Mouse (Mus musculus) retina, adult 2 months (tissue): ENCODE data around the gene Scg3.
"Not testable (repeated sequence)": the region's sequence is repeated elsewhere in the genome, so short reads cannot be mapped to it uniquely, and the experiment has no call there.

Experiments used
- DNase-seq: peaks from one replicate; pipeline ENCODE4 v3.0.0-alpha.2; 2012; ENCODE audit warnings: low read depth, low spot score

The Scg3 gene

GRCm38 (mm10) chr9:75683426-75684191 is at the start of gene Scg3:
TSS of gene Scg3 (minus strand) at chr9:75684056.
- DNase-seq = peak; percentile 64

- peak; percentile 37 for DNase-seq
These were observed 36.3 kb upstream of the Scg3 start for GRCm38 (mm10) chr9:75719952-75720687.

- DNase-seq = no peak
These were observed 35.6 kb upstream of the Scg3 start for GRCm38 (mm10) chr9:75719481-75719880.

GRCm38 (mm10) chr9:75684772-75685171 is 916 bp upstream of the Scg3 start:
- DNase-seq = no peak

GRCm38 (mm10) chr9:75684292-75684691 is 436 bp upstream of the Scg3 start:
- no peak for DNase-seq

- no peak for DNase-seq
These were observed 3.2 kb downstream of the Scg3 start for GRCm38 (mm10) chr9:75680606-75681005.

GRCm38 (mm10) chr9:75679629-75680028 is 4.2 kb downstream of the Scg3 start:
- no peak for DNase-seq

GRCm38 (mm10) chr9:75678341-75678740 is 5.5 kb downstream of the Scg3 start:
- no peak for DNase-seq

GRCm38 (mm10) chr9:75676226-75676625 is 7.6 kb downstream of the Scg3 start:
- DNase-seq = no peak

GRCm38 (mm10) chr9:75672769-75673168 is 11.1 kb downstream of the Scg3 start:
- DNase-seq = no peak

- DNase-seq = no peak
These were observed 17.2 kb downstream of the Scg3 start for GRCm38 (mm10) chr9:75666612-75667011.

- no peak for DNase-seq
These were observed 18.5 kb downstream of the Scg3 start for GRCm38 (mm10) chr9:75665364-75665763.

- DNase-seq = no peak
These were observed 22.9 kb downstream of the Scg3 start for GRCm38 (mm10) chr9:75660917-75661316.

GRCm38 (mm10) chr9:75656456-75656855 is 27.4 kb downstream of the Scg3 start:
- DNase-seq = not testable (repeated sequence)

GRCm38 (mm10) chr9:75653981-75654911 is 29.6 kb downstream of the Scg3 start:
- DNase-seq = no peak

GRCm38 (mm10) chr9:75645405-75645804 is 38.5 kb downstream of the Scg3 start:
- no peak for DNase-seq

GRCm38 (mm10) chr9:75634226-75634625 is 49.6 kb downstream of the Scg3 start:
- no peak for DNase-seq

GRCm38 (mm10) chr9:75633603-75634002 is 50.3 kb downstream of the Scg3 start:
- DNase-seq = no peak

GRCm38 (mm10) chr9:75632902-75633301 is 51.0 kb downstream of the Scg3 start:
- DNase-seq = no peak

- no peak for DNase-seq
These were observed 51.7 kb downstream of the Scg3 start for GRCm38 (mm10) chr9:75632111-75632510.

GRCm38 (mm10) chr9:75630823-75631454 is 52.9 kb downstream of the Scg3 start:
- DNase-seq = no peak

GRCm38 (mm10) chr9:75626308-75626604 is 57.6 kb downstream of the Scg3 start:
- DNase-seq = no peak
